Mouse (Mus musculus): ENCODE data around the gene Olfr1137.

The Olfr1137 gene

DNA sequence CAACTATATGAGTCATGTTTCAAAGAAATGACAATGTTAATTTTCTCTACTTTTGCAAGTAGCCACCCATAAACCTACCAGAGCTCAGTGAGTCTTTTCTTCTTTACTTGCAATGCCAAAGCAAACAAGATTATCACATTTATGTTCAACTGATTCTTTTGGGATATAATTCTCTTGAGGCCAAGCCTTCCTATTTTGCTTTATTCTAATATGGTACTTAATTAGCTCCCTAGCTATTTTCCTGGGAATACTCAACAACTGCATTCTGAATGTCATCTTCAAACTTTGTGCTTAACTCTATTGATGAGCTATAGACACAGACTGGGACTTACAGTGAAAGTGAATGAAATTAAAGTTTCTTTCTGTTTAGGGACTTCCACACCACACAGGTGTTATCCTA is at the start of gene Olfr1137:
Gene Olfr1137 (minus strand): TSS at position 101 of the 400 bp plus-strand sequence.
- DNase-seq (ENCODE audit: low read depth in 2 of 2, low spot score in 2 of 2), result no peak

DNA sequence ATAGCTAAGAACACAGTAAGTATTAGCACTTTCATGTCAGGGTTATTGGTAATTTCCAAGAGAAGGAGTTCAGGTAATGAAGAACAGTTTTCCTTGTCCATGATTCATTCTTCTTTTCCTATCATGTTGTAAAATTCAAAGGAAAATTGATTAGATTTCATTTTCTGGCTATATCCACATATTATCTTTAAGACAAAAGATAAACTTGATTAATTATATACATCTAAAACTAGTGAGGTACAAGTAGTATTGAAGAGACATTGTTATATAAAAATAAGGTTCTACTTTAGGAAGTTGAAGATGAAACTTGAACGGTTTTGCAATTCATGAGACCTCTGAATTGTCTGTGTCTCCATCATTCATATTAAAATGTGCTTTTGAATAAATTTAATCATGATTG is 40.9 kb upstream of the Olfr1137 start, which contains the start of gene Olfr1141:
Gene Olfr1141 (minus strand): TSS at position 101 of the 400 bp plus-strand sequence.
- no peak for DNase-seq (ENCODE audit: low read depth in 2 of 2, low spot score in 2 of 2)

DNA sequence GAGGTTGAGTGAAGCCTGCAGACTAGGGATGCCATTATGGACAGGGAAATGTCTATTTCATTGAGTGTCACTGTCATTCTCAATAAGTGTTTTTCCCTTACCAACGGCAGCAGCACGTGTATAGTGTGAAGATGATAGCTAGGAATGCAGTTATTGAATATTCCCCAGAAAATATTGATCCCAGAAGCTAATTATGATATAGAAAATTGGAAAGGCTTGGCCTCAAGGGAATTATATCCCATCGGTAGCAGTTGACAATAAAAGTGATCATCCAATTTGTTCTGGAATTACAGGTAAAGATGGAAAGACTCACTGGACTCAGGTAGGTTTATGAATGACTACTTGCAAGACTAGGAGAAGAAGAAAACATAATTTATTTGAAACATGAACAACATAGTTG is 30.5 kb upstream of the Olfr1137 start, which contains the start of gene Olfr1140:
Gene Olfr1140 (plus strand): TSS at position 301 of the 400 bp plus-strand sequence.
- no peak for DNase-seq (ENCODE audit: low read depth in 2 of 2, low spot score in 2 of 2)

DNA sequence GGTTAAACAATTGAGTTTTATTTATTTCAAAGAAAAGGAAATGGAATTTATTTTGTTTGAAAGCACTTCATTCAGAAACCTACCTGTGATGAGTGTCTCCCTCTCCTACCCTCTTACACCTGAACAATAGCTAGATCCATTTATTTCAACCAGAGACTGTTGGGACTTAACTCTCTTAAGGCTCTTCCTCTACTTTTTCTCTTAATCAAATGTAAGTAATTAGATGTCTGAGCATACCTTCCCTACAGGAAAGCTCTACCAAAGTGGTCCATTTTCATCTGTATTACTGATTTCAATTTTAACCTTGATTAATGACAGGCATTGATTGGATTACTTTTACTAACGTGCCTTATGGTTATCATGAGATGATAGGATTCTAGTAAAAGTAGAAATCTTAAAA is 26.9 kb upstream of the Olfr1137 start, which contains the start of gene Olfr1138:
Gene Olfr1138 (minus strand): TSS at position 101 of the 400 bp plus-strand sequence.
- no peak for DNase-seq (ENCODE audit: low read depth in 2 of 2, low spot score in 2 of 2)

DNA sequence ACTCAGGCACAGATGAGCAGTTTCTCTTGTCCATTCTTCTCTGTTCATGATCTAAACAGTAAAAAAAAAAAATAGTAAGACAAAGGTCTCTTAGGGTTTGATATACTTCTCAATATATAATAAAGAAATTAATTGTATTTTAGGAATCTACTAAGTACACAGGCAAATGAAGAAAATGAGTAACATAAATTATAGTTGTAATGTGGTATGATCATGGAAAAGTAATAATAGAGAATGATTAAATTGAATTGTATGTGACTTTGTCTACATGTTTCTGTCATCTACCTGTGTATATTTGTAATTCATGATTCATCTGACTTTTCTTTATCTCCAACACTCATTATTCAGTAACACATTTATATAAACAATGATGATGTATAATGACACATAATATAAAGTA is 19.1 kb downstream of the Olfr1137 start, which contains the start of gene Olfr1136:
Gene Olfr1136 (minus strand): TSS at position 101 of the 400 bp plus-strand sequence.
- no peak for DNase-seq (ENCODE audit: low read depth in 2 of 2, low spot score in 2 of 2)

- no peak for DNase-seq (ENCODE audit: low read depth in 2 of 2, low spot score in 2 of 2)
Observed at GRCm38 (mm10) chr2:87673564-87673963, 39.4 kb downstream of the Olfr1137 start, which contains the start of gene Olfr1135. Gene Olfr1135 (minus strand): TSS chr2:87673664.
